Mouse (Mus musculus) CH12.LX (cell line): ENCODE measurements around the gene Tmco4. TPM values are rescaled to one million over a fixed set of nuclear protein-coding genes. Genes with fewer than 3 reads are reported as not detected.

ENCODE experiments used
- DNase-seq: peaks from one replicate; pipeline ENCODE4 v3.0.0-alpha.2; 2013; ENCODE audit errors: extremely low read depth
- H3K27ac ChIP-seq: 2 replicates; pipeline ENCODE4 v1.5.1; 2012; ENCODE audit warnings: low read depth, mild to moderate bottlenecking, control low read depth, moderate library complexity; ENCODE audit not compliant: insufficient read depth
- H3K27me3 ChIP-seq: replicated peaks from 2 replicates; pipeline ENCODE3; 2012; ENCODE audit warnings: inconsistent platforms
- H3K36me3 ChIP-seq, 2 experiments: replicated peaks in 1 of 2; 2 replicates each; pipeline versions ENCODE3 to v1.6.1; 2012; ENCODE audit warnings: inconsistent platforms in 1 of 2, low read length in 1 of 2, mild to moderate bottlenecking in 1 of 2, mixed read lengths in 1 of 2, moderate library complexity in 1 of 2; ENCODE audit not compliant: control insufficient read depth in 1 of 2, insufficient read depth in 1 of 2
- H3K4me1 ChIP-seq, 2 experiments: 2 replicates each; pipeline ENCODE4 v1.6.1; 2012; ENCODE audit warnings: inconsistent platforms in 1 of 2, moderate library complexity in 1 of 2; ENCODE audit not compliant: insufficient read depth in 2 of 2, control insufficient read depth in 1 of 2
- H3K4me2 ChIP-seq: 2 replicates; pipeline ENCODE4 v1.6.1; 2012; ENCODE audit warnings: low read depth, mild to moderate bottlenecking, control low read depth; ENCODE audit not compliant: poor library complexity, insufficient read depth, severe bottlenecking
- H3K4me3 ChIP-seq, 3 experiments: fragments of 150-350 bp in 1 of 3; sonication (generic) in 1 of 3; replicated peaks in 1 of 3; 2 replicates each; pipeline versions ENCODE3 to v1.5.1; 2011 to 2012; ENCODE audit warnings: low read depth in 2 of 3, low read length in 2 of 3, mild to moderate bottlenecking in 2 of 3, moderate library complexity in 2 of 3, control low read depth in 1 of 3, improper control_type of control experiment in 1 of 3, inconsistent platforms in 1 of 3, mixed read lengths in 1 of 3; ENCODE audit not compliant: poor library complexity in 1 of 3
- H3K79me2 ChIP-seq: replicated peaks from 2 replicates; pipeline ENCODE4 v1.6.1; 2012; ENCODE audit warnings: mild to moderate bottlenecking, moderate library complexity; ENCODE audit not compliant: control insufficient read depth, poor library complexity, insufficient read depth, severe bottlenecking; ENCODE audit errors: extremely low read depth
- H3K9ac ChIP-seq: 2 replicates; pipeline ENCODE4 v1.6.1; 2012; ENCODE audit warnings: low read depth, mild to moderate bottlenecking, control low read depth, moderate library complexity; ENCODE audit not compliant: insufficient read depth
- H3K9me3 ChIP-seq: replicated peaks from 2 replicates; pipeline ENCODE3; 2012; ENCODE audit warnings: low read length, inconsistent platforms, mixed read lengths
- BHLHE40 ChIP-seq: IDR thresholded peaks from 2 replicates; pipeline ENCODE4 v1.6.1; 2011; ENCODE audit warnings: mild to moderate bottlenecking, low read depth, low read length, improper control_type of control experiment
- CHD1 ChIP-seq: IDR thresholded peaks from 2 replicates; pipeline ENCODE4 v1.6.1; 2012; ENCODE audit warnings: low read depth, low read length, improper control_type of control experiment, inconsistent platforms
- CHD2 ChIP-seq: IDR thresholded peaks from 2 replicates; pipeline ENCODE4 v1.6.1; 2011; ENCODE audit warnings: low read length, improper control_type of control experiment
- CTCF ChIP-seq, 2 experiments: IDR thresholded peaks in 1 of 2; conservative IDR thresholded peaks in 1 of 2; 2 replicates each; pipeline ENCODE4 v1.5.1; 2011 to 2012; ENCODE audit warnings: low read depth in 2 of 2, low read length in 2 of 2, improper control_type of control experiment in 1 of 2, inconsistent platforms in 1 of 2, mild to moderate bottlenecking in 1 of 2, moderate library complexity in 1 of 2
- E2F4 ChIP-seq: IDR thresholded peaks from 2 replicates; pipeline ENCODE4 v1.6.1; 2011; ENCODE audit warnings: low read depth, low read length, improper control_type of control experiment; ENCODE audit not compliant: insufficient replicate concordance
- ELF1 ChIP-seq: IDR thresholded peaks from 2 replicates; pipeline ENCODE4 v1.6.1; 2014; ENCODE audit warnings: low read depth, mild to moderate bottlenecking, inconsistent platforms, low read length, improper control_type of control experiment
- EP300 ChIP-seq: IDR thresholded peaks from 2 replicates; pipeline ENCODE4 v1.6.1; 2011; ENCODE audit warnings: low read length, improper control_type of control experiment
- GABPA ChIP-seq: IDR thresholded peaks from 2 replicates; pipeline ENCODE4 v1.6.1; 2012; ENCODE audit warnings: low read depth, low read length, improper control_type of control experiment, inconsistent platforms; ENCODE audit not compliant: insufficient replicate concordance
- HCFC1 ChIP-seq: IDR thresholded peaks from 2 replicates; pipeline ENCODE4 v1.6.1; 2012; ENCODE audit warnings: low read depth, mild to moderate bottlenecking, inconsistent platforms, low read length, improper control_type of control experiment
- JUN ChIP-seq: IDR thresholded peaks from 2 replicates; pipeline ENCODE4 v1.6.1; 2011; ENCODE audit warnings: low read depth, mild to moderate bottlenecking, low read length, improper control_type of control experiment, moderate library complexity; ENCODE audit not compliant: insufficient read depth
- JUND ChIP-seq: conservative IDR thresholded peaks from 2 replicates; pipeline ENCODE4 v1.6.1; 2011; ENCODE audit warnings: low read depth, low read length, improper control_type of control experiment
- KAT2A ChIP-seq: IDR thresholded peaks from 2 replicates; pipeline ENCODE4 v1.6.1; 2012; ENCODE audit warnings: low read length, improper control_type of control experiment, inconsistent platforms; ENCODE audit not compliant: insufficient replicate concordance
- MAX ChIP-seq: IDR thresholded peaks from 2 replicates; pipeline ENCODE4 v1.6.1; 2011; ENCODE audit warnings: low read length, improper control_type of control experiment
- MAZ ChIP-seq: IDR thresholded peaks from 2 replicates; pipeline ENCODE4 v1.6.1; 2012; ENCODE audit warnings: low read depth, mild to moderate bottlenecking, inconsistent platforms, low read length, improper control_type of control experiment, moderate library complexity
- MXI1 ChIP-seq: IDR thresholded peaks from 2 replicates; pipeline ENCODE4 v1.6.1; 2011; ENCODE audit warnings: mild to moderate bottlenecking, low read depth, low read length, improper control_type of control experiment
- MYC ChIP-seq: IDR thresholded peaks from 2 replicates; pipeline ENCODE4 v1.6.1; 2011; ENCODE audit warnings: low read depth, mild to moderate bottlenecking, improper control_type of control experiment, low read length
- PAX5 ChIP-seq: IDR thresholded peaks from 2 replicates; pipeline ENCODE4 v1.6.1; 2012; ENCODE audit warnings: low read length, inconsistent platforms, mixed read lengths
- POLR2AphosphoS2 ChIP-seq: IDR thresholded peaks from 2 replicates; pipeline ENCODE4 v1.6.1; 2011; ENCODE audit warnings: low read depth, low read length, improper control_type of control experiment
- RAD21 ChIP-seq: IDR thresholded peaks from 2 replicates; pipeline ENCODE4 v1.6.1; 2011; ENCODE audit warnings: low read depth, mild to moderate bottlenecking, low read length, improper control_type of control experiment, moderate library complexity
- RCOR1 ChIP-seq: conservative IDR thresholded peaks from 2 replicates; pipeline ENCODE4 v1.6.1; 2012; ENCODE audit warnings: low read depth, mild to moderate bottlenecking, inconsistent platforms, low read length, improper control_type of control experiment
- SIN3A ChIP-seq: IDR thresholded peaks from 2 replicates; pipeline ENCODE4 v1.6.1; 2012; ENCODE audit warnings: low read length, improper control_type of control experiment, inconsistent platforms
- SMC3 ChIP-seq: IDR thresholded peaks from 2 replicates; pipeline ENCODE4 v1.6.1; 2011; ENCODE audit warnings: low read depth, low read length, improper control_type of control experiment
- TBP ChIP-seq: conservative IDR thresholded peaks from 2 replicates; pipeline ENCODE4 v1.6.1; 2011; ENCODE audit warnings: low read depth, low read length, improper control_type of control experiment
- USF1 ChIP-seq: IDR thresholded peaks from 2 replicates; pipeline ENCODE4 v1.6.1; 2014; ENCODE audit warnings: low read depth, mild to moderate bottlenecking, inconsistent platforms, low read length, improper control_type of control experiment
- ZKSCAN1 ChIP-seq: IDR thresholded peaks from 2 replicates; pipeline ENCODE4 v1.6.1; 2012; ENCODE audit warnings: low read depth, inconsistent platforms, low read length, improper control_type of control experiment, borderline replicate concordance
- ZMIZ1 ChIP-seq: IDR thresholded peaks from 2 replicates; pipeline ENCODE4 v1.6.1; 2012; ENCODE audit warnings: low read depth, mild to moderate bottlenecking, inconsistent platforms, low read length, improper control_type of control experiment
- dilution Hi-C: fragments of 300-500 bp; cut with MboI; formaldehyde crosslinking; loops from 2 replicates; pipeline ENCODE4 v1.14.3; 2020; ENCODE audit warnings: low sequenced_read_pairs; ENCODE audit not compliant: extremely low pct_unique_long_range_greater_than_20kb, extremely low pct_ligation_motif_present
- in situ Hi-C: fragments of 300-500 bp; cut with MboI; formaldehyde crosslinking; loops from 3 replicates; pipeline ENCODE4 v1.14.3; 2019; ENCODE audit warnings: low sequenced_read_pairs, low pct_ligation_motif_present, low pct_unique_long_range_greater_than_20kb, mixed read lengths
- polyA plus RNA-seq: library from polyadenylated mRNA; unstranded; fragments of >175 nt; gene quantifications from 2 replicates; pipeline ENCODE4 v1.2.1, GENCODE M21; 2012; ENCODE audit warnings: low read depth; ENCODE audit not compliant: insufficient read length
- total RNA-seq, 2 experiments: library from RNA; depleted of rRNA; stranded (reverse); fragments of 300-350 nt in 1 of 2; fragments of >200 nt in 1 of 2; gene quantifications; 2 replicates each; pipeline ENCODE4 v1.2.3; 2012 to 2014

Gene Tmco4
- total and polyA plus RNA-seq, 3 experiments, result 20.3 to 22.2 (median 21.7) TPM

- Histone ChIP-seq H3K27ac (no peak overlapping the region), H3K36me3 (peaks cover 8 to 60% of the 10 kb centered on the region in 2 experiments), H3K27me3 (peaks cover 3% of the 10 kb centered on the region), H3K4me1 (no peaks in the 10 kb centered on the region), H3K9me3 (no peaks in the 10 kb centered on the region), H3K4me2 (no peak overlapping the region), H3K4me3 (no peak overlapping the region), H3K9ac (no peak overlapping the region), H3K79me2 (no peaks in the 10 kb centered on the region)
- no peak for DNase-seq
- in situ Hi-C loops (no loop called here), dilution Hi-C loops (no loop called here)
- no peak for TF ChIP-seq CHD2
- no peak for TF ChIP-seq BHLHE40
- no peak for TF ChIP-seq JUN
- TF ChIP-seq MXI1, result no peak
- no peak for TF ChIP-seq KAT2A
- no peak for TF ChIP-seq ELF1
- no peak for TF ChIP-seq USF1
- TF ChIP-seq PAX5, result no peak
- TF ChIP-seq ZMIZ1, result no peak
- no peak for TF ChIP-seq JUND
- TF ChIP-seq MAX, result no peak
- no peak for TF ChIP-seq GABPA
- no peak for TF ChIP-seq EP300
- TF ChIP-seq RCOR1, result no peak
- TF ChIP-seq MAZ, result no peak
- no peak for TF ChIP-seq CTCF (conservative IDR thresholded peaks at IDR 0.05 in 1 of 2, IDR thresholded peaks at IDR 0.05 in 1 of 2; ENCODE audit: low read depth in 2 of 2, low read length in 2 of 2)
- TF ChIP-seq POLR2AphosphoS2, result no peak
- no peak for TF ChIP-seq ZKSCAN1
- TF ChIP-seq CHD1, result no peak
Measured at GRCm38 (mm10) chr4:139057291-139057690, 84.6 kb downstream of the Tmco4 start.

GRCm38 (mm10) chr4:139058029-139058428 is 85.3 kb downstream of the Tmco4 start:
- Histone ChIP-seq H3K27me3 (peaks cover 7% of the 10 kb centered on the region), H3K4me3 (no peak overlapping the region), H3K79me2 (no peaks in the 10 kb centered on the region), H3K4me1 (no peaks in the 10 kb centered on the region), H3K9ac (no peak overlapping the region), H3K36me3 (peaks cover 8 to 55% of the 10 kb centered on the region in 2 experiments), H3K4me2 (no peak overlapping the region), H3K27ac (no peak overlapping the region), H3K9me3 (no peaks in the 10 kb centered on the region)
- TF ChIP-seq HCFC1 (no peak), ZKSCAN1 (no peak), SMC3 (no peak), PAX5 (no peak), TBP (no peak), RAD21 (no peak), SIN3A (no peak), MAZ (no peak), MYC (no peak), KAT2A (no peak), E2F4 (no peak)
- dilution Hi-C loops (no loop called here), in situ Hi-C loops (no loop called here)
- no peak for DNase-seq
